Mouse (Mus musculus): Measurements from ENCODE around the gene Atp7a.

Atp7a gene

DNA sequence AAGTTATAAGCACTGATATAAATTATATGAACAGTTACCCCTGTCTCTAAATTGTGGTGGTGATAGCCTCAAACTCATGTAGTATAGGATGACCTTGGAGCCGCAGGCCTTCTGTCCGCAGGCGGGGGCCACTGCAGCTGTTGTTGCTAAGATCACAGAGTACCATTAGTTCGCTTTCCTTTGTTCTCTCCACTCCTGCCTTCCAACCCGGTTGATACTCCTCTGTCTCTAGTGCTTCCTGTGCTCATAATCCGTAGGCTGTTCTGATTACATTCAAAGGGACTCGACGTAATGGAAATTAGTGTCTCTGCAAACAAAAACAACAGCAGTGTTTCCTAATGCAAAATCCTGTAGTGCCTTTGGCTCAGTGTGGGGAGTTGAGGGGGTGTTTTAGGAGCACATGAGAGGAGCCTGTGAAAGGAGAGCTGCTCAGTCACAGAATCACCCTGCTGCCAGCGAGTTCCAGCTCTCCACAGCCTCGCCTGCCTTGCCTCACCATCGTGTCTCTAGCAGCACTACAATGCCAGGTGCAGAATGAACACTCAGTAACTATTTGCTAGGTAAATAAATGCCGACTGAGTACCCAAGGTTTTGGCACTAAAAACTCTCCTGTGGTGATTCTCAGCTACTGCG, 53.9 kb downstream of the Atp7a start:
- no peak for DNase-seq (ENCODE audit: low spot score in 2 of 2)

- no peak for DNase-seq (ENCODE audit: low spot score in 2 of 2)
These were observed 55.4 kb downstream of the Atp7a start for GRCm38 (mm10) chrX:106082518-106082917.

GRCm38 (mm10) chrX:106085132-106085531, 58.1 kb downstream of the Atp7a start:
- no peak for DNase-seq (ENCODE audit: low spot score in 2 of 2)

- DNase-seq (ENCODE audit: low spot score in 2 of 2), result no peak
These were observed 58.5 kb downstream of the Atp7a start for GRCm38 (mm10) chrX:106085564-106085963.

DNA sequence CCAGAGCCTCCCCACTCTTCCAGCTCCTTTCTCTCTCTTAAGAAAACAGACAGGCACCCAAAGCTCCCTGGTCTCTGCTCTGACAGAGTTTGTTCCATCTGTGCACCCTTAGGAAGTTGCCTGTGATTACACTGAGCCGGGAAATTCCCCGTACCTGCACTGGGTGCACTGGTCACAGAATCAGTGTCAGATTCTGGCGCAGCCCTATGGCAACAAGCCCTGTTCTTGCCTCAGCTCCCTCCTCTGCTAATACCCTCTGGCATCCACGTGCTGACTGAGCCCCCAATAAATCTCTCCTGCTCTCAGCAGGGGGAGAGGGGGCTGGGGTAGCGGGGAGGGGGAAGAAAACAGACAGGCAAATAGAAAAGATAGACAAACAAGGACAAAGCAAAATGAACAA, 65.9 kb downstream of the Atp7a start:
- DNase-seq (ENCODE audit: low spot score in 2 of 2), result no peak

DNA sequence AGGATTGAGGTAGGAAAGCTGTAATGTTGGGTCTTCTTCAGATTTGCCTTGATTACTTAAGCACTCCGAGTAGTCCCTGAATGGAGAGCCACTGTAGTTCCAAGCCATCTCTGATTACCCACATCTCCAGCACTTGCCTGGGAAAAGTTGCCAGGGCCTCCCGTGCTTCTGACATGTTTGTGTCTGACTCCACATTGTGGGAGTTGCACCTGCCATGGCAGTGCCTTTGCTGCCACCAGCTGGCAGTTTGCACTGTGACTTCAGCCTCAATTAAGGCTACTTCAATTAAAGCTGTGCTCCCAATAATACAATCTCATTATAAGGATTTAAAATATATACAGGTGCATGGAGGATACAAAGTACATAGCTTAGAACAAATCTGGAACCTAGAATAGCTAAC, 78.4 kb downstream of the Atp7a start:
- DNase-seq (ENCODE audit: low spot score in 2 of 2), result peak in 1 of 2 experiments; percentile 4

- DNase-seq (ENCODE audit: low spot score in 2 of 2), result no peak
These were observed 86.8 kb downstream of the Atp7a start for GRCm38 (mm10) chrX:106113881-106114280.

DNA sequence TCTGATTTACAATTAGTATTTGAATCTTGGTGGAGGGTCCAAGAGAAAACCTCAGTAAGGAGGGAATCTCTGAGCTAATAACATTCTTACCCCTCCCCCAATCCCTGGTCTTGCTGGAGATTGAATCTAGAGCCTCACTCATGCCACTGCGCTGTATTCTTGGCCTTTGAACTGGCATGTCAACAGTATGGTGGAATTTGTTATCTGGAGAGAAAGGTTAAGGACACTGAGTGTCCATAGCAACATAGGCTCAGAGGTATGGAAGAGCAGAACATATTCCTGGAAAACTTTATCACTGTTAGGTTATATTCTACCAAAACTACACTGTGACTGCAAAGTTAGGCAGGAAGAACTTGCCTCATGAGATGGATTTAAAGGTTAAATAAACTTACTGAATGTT, 87.6 kb downstream of the Atp7a start:
- DNase-seq (ENCODE audit: low spot score in 2 of 2), result no peak

GRCm38 (mm10) chrX:106122823-106123222, 95.7 kb downstream of the Atp7a start:
- no peak for DNase-seq (ENCODE audit: low spot score in 2 of 2)

DNA sequence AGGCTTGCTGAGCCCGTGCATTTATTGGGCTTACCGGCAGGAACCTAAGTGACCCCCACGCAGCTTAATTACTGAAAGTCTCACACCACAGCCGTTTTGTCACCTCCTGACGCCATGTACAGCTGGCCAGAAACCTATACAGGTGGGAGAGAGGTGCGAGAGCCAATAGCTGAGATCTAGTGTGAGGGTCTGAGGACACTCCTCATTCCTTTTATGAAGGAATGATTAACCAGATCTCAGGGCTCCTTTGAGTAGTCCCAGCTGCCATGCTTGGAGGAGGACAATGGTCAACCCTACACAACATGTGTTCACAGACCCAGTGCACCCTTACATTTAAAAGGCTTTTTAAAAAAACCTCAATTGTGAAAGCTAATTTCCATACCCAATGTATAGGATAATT, 101.2 kb downstream of the Atp7a start:
- DNase-seq (ENCODE audit: low spot score in 2 of 2), result no peak

- no peak for DNase-seq (ENCODE audit: low spot score in 2 of 2)
These were observed 102.8 kb downstream of the Atp7a start for GRCm38 (mm10) chrX:106129877-106130276.

GRCm38 (mm10) chrX:106134916-106135315, 107.8 kb downstream of the Atp7a start:
- DNase-seq (ENCODE audit: low spot score in 2 of 2), result no peak

GRCm38 (mm10) chrX:106135484-106135883, 108.4 kb downstream of the Atp7a start:
- no peak for DNase-seq (ENCODE audit: low spot score in 2 of 2)

GRCm38 (mm10) chrX:106135916-106136575, 109.0 kb downstream of the Atp7a start:
- DNase-seq (ENCODE audit: low spot score in 2 of 2), result no peak

DNA sequence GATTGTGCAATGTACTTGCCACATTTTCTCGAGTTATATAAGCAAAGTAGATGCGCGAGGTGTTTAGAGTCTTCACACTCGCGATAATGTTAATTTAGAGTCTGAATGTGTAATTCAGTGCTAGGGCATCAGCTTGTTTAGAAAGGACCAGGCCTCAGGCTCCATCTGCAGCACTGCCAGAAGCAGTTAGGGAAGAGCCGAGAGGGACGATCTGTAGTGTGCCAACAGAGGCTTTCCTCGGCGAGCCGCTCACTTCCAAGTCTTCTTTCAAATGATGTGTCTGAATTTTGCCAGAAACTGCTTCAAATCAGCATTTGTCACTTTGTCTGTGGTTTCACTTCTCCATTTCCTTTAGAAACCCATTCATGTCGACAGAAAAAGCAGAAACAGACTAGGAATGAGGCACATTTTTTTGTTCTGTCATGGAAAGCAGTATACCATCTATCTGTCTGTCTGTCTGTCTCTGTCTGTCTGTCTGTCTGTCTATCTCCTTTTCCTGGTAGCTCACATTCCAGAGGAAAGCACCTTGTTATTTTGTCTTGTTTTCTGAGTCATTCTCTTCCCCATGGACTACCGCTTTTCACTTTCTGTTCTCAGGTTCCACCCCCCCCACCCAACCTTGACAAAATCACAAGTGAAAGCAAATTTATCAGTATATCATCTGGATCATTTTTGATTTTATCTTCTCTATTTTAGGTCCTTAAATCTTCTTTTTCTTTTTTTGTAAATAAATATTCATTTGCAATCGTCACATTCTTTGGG, 112.4 kb downstream of the Atp7a start:
- DNase-seq (ENCODE audit: low spot score in 2 of 2), result peak in 1 of 2 experiments; percentile 3

DNA sequence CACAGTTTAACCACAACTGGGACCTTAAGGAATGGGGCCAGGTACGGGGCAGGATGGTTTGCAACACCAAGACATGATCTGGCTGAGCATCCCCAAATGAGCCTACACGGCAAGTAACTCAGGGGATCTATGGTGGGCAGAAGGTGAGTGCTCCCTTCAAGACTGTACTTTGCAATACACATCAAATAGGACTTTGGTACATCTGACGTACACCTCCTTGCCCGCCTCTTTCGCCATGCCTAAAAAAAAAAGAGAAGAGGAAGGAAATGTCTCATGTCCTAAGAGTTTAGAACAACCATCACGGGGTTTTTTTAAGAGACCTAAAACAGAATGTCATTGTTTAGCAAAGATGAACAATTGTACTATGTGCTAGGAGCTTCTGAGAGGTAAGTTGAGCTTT, 115.9 kb downstream of the Atp7a start, which contains the start of gene Tlr13:
Gene Tlr13, plus strand, starts transcription at position 269 of the 400 bp plus-strand sequence.
- DNase-seq (ENCODE audit: low spot score in 2 of 2), result no peak

GRCm38 (mm10) chrX:106148185-106148584, 121.1 kb downstream of the Atp7a start:
- no peak for DNase-seq (ENCODE audit: low spot score in 2 of 2)

DNA sequence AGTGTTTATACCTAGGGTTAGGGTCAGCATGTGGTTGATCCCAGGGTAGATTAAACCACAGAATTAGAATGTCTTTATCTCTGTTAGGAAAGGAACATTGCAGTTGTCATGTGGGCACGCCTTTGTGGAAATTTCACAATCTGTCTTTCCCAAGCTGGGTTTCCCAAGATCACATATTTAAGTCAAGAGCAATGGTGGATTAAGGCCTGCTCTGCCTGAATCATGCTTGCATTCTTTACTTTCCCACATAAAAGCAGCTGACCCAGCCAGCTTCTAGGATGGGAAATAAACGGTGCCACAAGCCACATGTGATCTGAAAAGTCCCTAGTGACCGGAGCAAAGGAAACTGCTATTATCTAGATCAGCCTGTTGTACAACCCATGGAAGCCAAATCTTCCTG, 122.4 kb downstream of the Atp7a start:
- no peak for DNase-seq (ENCODE audit: low spot score in 2 of 2)

DNA sequence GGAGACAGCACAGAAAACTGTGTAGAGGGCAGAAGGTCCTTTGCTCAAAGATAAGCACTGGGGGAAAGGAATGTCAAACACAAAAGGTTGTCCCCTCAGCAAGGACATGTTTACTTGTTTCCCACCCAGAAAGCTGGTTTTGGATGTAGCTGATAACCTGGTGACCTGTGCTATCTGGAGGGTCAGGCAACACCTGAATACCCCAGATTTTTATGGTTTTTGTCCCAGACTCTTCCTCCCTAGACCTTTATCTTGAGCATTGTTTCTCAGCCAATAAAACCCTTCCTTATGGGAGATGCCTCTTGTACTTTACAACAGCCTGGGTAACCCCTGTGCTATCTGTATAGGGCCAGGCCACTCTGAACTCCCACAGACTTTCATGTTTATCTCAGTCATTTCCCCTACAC, 127.1 kb downstream of the Atp7a start:
- DNase-seq (ENCODE audit: low spot score in 2 of 2), result no peak

DNA sequence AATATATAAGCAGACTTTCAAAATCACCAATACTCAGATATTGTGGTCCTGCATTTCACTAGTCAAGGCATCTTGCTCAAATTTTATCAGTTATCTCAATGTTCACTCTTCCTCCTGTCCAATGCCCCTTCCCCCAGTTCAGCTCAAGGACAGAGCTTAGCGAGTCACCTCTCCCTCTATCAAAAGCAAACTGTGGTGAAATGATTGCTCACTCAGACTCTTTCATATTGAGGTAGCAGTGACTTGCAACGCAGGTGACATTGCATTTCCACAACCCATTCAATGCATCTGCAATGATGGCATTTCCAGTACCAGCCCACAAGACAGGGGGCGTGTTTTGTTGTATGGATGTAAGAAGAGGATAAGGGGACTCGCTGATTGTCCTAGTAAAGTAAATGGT, 128.8 kb downstream of the Atp7a start:
- DNase-seq (ENCODE audit: low spot score in 2 of 2), result no peak

DNA sequence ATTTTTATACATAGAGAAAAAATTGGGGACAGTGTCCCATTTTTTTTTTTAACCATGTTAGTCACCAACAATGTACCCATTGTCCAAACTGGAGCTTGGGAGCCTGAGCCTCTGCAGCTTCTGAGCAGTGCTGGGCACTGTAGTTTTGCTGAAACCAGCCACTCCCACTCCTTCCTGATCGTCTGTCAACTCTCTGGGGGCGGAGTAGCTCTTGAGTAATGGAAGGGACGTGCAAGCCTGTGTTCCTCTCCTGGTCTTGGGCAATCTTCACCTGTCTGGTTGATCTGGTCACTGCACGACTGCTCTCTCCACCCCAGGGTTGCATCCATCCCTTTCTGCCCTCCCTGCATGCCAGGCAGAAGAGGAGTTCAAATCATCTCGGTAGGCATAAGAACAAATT, 136.9 kb downstream of the Atp7a start:
- no peak for DNase-seq (ENCODE audit: low spot score in 2 of 2)

- no peak for DNase-seq (ENCODE audit: low spot score in 2 of 2)
These were observed 137.5 kb downstream of the Atp7a start for GRCm38 (mm10) chrX:106164555-106164954.

GRCm38 (mm10) chrX:106165089-106165488, 138.0 kb downstream of the Atp7a start:
- no peak for DNase-seq (ENCODE audit: low spot score in 2 of 2)
